Mouse (Mus musculus) thymus, postnatal 0 days (tissue): ENCODE measurements around the gene Sowaha. TPM values are rescaled to one million over a fixed set of nuclear protein-coding genes. Genes with fewer than 3 reads are reported as not detected.
A peak's percentile ranks its signal among the peaks of the same experiment; 100 is the strongest.

Experiments used
- DNase-seq: peaks from one replicate; pipeline ENCODE4 v3.0.0-alpha.2; 2015; ENCODE audit warnings: low spot score
- polyA plus RNA-seq: library from polyadenylated mRNA; unstranded; fragments of >200 nt; fragmentation: Nextera tagmentation; extraction: Ambion mirVana; gene quantifications from 2 replicates; pipeline ENCODE4 v1.2.1, GENCODE M21; 2015

The Sowaha gene
- 0.05 and 0.15 TPM in 2 replicates for polyA plus RNA-seq

DNA sequence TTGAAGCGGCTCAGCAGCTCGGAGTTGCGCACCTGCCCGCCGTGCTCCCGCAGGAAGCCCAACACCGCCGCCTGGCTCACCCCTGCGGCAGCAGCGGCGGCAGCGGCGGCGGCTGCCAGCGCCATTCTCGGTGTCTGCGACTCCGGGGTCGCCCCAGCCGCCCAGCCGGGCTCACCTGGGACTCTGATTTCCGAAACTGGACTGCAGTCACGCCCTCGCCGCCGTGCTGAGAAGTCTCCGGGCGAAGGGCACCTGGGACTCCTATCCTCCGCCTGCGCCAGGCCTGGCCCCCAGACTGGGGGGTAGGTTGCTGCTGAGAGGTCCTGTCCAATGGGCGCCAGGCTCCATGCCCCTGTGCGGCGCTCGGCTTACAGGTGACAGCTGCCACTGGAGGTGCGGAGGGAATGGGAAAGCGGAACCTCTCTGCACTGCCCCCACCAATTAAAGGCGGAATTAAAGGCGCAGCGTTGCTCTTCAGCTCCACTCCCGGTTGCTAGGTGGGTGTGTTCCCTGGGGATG, at the start of gene Sowaha, which contains the start of gene Gm9945:
Gene Sowaha, minus strand, starts transcription at position 492 of the 519 bp plus-strand sequence.
Gene Gm9945, plus strand, starts transcription at position 384 of the 519 bp plus-strand sequence.
- DNase-seq, result peak; percentile 41

DNA sequence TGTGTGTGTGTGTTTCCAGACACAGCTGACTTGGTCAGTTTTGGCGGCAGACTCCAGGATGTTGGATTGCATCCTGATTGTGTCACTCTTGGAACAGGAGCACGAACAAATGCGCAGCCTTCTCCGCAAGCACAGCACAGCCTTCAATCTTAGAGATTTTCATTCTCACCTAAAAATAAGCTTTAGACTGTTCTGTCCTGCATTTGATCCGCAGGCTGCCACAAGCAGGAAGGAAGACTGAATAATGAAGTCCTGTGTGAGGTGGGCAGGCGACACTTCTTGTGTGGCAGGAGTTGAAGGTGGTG, 49.1 kb upstream of the Sowaha start:
- DNase-seq, result no peak

DNA sequence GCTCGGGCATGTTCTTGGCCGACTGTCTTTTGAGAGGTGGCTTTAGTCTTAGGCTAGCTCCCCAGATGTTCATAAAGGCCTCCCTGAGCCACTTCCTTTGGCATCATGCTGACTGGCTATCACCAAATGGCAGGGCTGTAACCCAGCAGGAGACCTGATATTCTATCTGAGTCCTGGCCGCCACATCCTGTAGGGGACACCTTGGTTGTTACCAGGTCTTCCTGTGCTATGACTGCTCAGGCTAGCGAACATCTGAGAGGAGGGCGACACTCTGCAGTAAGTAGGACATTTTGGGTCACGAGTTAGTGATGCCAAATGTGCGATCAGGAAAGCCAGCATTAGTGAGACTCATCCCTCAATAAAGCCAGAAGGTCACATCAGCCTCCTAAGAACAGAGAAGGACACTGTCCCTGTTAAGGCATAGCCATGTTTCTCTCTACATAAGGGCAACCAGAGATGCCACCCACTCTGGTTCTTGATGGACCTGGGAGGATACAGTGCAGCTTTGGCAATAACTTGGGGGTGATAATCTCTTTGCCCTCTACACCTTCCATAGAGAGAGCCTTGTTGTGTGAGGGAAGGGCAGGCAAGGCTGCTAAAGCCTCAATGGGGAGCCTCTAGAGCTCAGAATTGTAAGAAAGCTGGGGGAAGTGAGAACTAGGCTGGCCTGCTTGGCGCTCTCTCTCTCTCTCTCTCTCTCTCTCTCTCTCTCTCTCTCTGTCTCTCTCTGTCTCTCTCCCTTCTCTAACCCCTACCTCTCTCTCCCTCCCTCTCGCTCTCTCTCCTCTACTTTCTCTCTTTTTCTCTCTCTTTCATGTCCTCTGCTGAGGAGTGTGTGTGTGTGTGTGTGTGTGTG, 48.6 kb upstream of the Sowaha start:
- DNase-seq, result no peak

DNA sequence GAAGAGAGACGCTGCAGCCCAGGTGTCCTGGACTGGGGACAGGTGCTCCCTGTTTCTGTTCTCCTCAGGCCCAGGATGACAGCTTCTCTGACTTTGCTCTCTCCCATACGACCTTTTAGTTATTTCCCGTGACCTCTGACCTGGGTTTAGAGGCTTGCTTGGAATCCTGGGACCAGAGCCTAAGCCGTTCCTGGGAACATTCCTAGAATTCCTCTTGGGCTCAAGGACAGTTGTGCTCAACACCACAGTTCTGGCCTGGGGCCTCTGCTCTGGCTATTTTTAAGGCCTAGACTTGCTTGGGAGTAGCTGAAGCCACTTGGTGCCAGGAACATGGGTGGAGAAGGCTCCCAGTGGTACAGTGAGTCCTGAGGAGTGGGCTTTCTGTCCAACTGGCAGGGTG, 45.4 kb upstream of the Sowaha start:
- no peak for DNase-seq

DNA sequence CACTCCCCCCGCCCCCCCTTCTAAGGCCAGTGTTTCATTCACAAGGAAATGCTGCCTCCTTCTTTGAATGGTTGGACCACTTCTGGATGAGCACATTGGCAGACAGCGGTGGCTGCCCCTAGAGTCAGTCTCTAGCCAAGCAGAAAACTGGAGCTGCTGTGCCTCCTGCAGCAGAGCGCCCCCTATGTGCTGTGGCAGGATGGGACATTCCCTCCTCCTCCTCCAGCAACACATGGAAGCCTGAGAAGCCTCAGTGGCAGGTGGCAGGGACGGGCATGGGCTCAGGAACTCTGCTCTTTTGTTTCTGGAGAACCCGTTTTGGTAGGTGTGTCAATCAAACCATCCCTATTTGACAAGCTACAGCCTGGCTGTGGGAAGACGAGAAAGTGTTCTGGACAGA, 44.8 kb upstream of the Sowaha start:
- peak; percentile 42 for DNase-seq

DNA sequence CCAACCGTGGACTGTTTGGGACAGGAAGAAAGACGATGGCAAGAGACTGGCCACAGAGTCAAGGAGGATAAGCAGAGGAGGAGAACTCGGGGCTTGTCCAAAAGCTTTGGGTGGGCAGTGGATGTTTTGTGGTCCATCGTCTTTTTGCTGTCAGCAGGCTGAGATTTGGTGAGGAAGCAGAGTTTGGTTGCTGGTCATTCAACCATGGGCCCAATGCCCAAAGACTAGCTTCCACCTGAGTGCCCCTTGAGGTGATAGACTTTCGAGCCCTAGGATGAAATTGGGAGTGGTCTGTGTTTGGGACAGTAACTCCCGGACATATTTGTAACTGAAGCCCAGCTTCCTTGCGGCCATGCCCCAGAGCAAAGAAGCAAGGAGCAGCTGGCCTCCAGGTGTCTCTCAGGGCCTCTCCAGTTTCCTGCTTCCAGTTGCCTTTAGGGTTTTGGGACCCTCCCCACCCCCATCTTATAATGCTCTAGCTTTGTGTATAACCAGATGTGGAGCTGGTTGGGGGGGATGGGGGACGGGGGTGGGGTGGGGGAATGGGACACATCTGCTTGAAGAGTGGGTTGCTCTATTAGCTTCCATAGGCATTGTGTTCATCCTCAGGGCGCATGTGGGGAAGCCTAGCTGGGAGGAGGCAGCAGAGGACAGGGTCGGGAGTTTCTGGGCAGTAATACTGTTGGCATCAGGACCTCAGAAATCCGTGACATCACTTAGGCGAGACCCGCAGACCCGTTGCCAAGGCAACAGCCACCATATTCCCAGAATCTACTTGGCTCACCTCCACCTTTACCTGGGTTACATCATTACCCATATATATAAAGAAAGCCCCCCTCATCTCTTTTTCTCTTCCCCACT, 43.7 kb upstream of the Sowaha start:
- DNase-seq, result no peak

DNA sequence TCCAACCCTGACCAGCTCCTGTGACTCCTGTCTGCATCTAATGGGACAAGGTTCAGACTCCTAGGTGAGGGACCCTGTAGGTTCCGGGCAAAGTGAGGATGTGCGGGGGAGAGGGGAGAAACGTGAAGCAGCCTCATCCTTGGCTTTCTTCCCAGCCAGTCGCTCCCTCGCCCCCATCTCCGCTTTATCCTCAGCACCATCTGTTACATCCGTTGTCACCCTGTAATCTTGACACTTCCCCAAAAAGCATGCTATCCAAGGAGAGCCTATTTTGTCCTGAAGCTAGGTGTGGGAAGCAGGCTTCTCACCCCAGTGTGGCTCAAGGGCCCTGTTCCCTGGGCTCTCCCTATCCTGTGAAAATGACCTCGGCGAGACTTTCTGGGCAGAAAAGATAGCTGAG, 42.9 kb upstream of the Sowaha start:
- no peak for DNase-seq

DNA sequence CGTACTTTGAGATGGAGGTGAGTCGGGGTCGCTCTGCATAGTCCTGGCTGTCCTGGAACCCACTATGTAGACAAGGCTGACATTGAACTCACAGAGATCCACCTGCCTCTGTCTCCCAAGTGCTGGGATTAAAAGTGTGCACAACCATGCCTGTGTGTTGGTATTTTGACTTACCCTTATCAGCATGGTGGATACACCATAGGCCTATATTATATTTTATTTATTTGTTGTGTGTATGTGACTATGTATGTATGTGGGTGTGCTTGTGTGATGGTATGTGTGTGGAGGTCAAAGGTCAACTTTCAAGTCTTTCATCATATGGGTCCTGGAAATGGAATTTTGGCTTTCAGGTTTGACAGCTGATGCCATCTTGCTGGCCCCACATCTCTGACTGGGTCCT, 42.3 kb upstream of the Sowaha start:
- no peak for DNase-seq

DNA sequence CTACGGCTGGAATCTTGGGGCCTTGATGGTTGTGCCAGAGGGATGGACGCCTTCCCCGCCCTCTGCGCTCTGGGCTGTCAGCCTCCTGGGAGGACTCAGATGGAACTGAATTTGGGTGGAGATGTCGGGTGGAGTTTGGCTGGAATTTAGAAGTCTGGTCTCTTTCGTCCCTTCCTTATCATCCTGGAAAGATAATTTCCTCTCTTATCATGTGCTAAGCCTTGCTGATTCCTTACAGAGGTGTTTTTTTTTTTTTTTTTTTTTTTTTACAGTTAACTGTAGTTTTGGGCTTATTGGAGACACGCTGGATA, 41.7 kb upstream of the Sowaha start:
- no peak for DNase-seq

DNA sequence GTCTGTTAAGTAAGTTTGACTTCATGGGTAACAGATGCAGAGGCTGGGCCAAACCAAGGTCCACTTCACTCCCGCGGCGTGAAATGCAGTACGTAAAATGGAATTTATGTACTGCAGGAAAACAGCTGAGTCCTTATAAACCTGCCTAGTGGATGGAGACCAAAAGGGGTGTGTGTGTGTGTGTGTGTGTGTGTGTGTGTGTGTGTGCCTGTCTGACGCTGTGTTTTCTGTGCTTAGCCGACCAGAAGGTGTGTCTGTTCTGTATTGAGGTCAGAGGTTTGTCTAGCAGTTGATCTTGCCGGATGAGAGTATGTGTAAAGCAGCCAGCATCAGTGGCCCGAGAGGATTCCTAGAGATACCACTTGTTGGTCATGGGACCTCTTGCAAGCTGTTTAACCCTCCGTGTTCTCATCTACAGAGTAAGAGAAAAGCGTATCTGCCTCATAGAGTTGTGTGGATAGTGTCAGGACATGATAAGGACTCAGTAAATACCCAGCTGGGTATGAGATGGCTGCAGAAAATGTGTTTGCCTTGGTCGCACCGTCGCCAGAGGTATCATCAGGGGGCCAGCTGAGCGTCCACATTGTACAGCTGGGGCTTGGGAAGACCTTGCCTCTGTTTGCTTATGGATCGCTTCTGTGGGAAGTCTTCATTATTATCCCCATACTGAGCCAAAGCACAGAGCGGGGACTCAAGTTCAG, 41.2 kb upstream of the Sowaha start:
- no peak for DNase-seq

DNA sequence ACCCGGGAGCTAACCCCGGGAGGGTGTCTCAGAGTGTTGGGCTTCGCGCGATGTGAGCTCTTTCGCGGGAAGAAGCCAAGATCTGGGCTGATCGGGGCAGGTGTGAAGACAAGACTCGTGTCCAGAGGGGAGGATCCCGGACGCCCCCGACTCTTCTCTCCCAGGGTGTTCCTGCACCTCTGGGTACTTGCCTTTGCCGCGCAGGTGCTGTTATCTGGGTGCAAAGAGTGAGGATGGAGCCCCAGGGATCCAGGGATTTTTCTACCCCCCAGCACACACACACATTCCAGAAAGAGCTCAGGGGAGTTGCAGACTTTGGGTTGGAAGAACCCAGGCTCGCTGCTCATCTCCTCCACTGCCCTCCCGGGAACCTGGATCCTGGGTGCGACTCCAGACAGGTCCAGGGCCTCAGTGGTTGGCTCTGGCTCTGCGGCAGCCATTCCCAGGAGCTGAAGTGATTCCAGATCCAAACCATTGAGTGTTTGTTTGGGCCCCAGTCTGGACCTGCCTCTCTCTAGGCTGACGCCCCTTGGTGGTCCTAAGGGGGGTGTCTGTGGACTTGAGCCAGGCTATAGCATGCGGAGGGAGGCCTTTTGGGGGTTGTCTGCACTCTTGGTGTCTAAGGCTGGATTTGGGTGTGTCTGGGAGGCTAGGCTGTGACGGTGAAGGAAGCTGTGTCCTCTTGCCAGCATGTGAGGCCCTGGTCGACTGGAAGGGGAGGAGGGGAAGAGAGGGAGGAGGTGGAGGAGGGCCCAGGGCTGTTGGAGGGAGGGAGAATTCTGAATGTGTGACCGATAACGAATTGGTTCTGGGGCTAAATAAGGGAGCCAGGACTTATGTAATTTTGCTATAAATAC, 40.3 kb upstream of the Sowaha start:
- no peak for DNase-seq

DNA sequence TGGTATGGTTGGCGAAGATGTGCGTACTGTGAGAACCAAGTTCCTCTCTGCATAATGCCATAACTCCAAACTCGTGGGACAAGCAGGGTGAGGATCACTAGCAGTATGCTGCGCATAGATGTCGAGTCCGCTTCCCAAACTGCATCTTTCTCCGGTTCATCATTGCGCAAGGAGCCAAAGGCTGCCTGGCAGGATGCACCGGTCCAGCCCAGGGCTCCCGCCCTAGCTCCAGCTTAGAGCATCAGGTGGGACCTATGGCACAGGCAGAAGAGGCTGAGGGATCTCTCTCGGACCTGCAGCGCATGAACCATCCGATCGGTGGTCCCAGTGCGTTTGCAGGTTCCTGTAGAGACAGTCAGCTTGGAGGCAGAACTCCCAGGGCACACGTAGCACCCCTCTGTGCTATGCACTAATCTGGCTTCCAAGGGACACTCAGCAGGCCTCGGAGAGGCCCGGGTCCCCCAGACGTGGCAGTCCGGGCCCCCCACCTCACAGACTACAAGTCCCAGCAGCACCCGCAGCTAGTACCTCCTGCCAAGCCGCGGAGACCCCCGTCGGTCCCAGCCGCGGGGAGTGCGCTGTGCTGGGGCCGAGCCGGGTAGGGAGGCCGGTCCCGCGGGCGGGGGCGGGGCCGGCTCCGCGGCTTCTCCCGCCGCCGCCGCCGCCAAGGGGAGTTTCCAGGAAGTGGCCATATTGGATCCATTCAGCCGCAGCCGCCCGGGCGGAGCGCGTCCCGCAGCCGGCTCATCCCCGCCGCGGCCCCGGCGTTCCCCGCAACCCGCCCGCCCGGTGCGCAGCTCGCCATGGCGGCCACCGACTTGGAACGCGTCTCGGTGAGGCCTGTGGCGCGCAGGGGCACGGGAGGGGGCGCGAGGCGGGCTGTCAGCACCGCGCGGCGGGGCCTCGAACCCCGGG, 39.4 kb upstream of the Sowaha start, which contains the start of gene Sept8:
Gene Sept8, plus strand, starts transcription at position 51 of the 915 bp plus-strand sequence.
- peak; percentile 54 for DNase-seq

DNA sequence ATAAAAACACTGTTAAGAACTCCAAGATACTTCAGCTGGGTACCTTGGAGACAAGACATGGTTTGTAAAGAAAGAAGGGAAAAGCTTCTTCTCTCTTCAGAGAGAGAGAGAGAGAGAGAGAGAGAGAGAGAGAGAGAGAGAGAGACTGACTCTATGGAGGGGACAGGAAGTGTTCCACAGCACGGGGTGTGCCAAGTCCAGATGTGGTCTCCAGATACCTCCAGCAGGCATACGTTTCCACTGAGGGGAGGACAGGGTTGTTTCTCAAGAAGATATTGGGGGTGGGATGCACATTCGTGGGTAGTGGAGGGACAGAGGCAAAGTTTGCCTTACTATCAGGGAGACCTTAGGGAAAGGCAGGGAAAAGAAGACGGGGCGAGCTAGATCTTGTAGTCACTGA, 38.7 kb upstream of the Sowaha start:
- peak; percentile 47 for DNase-seq

DNA sequence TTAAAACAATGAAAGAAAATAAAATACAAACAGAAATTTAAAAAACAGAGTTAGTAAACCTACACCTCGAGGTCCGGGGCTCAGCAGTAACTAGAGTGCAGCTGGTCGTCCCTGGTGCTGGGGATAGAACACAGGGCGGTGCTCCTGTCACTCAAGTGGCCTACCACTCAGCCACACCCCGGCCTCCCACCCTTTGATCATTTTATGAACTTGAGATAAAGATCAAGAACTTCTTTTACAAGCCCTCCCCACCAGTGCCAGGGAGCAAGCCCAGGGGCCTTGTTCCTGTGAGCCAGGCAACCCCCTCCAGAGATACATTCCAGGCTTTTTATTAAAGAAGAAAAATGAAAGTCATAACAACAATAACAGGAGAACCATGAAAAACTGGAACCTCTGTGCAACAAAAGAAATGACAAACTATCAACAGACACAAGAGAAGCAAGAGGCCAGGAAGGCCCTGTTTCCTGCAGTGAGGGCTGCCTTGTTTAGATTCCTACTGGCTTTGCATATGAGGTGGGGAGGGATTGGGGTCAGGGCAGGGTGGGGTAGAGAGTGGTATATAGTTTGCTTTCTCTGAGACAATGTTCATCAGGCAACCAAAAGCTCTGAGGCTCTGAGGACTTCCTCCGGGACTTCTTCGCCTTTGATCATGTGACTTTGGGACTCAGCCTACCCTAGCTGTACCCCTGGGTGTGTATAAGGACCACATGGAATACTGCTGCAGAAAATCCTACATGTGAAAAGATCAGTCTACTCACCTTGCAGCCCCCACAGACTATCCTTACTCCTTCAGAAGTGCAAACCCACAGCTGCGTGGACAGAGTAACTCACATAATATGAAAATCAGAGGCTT, 36.9 kb upstream of the Sowaha start:
- DNase-seq, result peak; percentile 77

DNA sequence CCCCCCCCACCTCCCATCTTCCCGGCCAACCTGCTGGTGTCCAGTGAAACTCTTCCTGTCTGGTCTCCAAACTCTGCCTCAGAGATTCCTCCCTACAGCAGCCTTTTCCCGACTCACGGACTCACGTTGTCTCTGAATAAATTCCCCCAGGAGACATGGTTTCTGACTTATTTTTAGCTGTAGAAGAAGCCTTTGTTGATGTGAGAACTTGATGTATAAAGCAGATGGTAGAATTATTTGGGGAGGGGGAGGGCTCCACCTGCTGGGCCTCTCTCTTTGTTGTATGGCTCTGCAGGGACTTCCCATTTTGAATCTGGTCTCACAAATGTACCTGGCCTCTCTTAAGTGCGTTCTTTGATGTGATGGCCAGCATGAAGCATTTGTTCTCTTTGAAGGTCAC, 30.3 kb upstream of the Sowaha start:
- DNase-seq, result no peak

DNA sequence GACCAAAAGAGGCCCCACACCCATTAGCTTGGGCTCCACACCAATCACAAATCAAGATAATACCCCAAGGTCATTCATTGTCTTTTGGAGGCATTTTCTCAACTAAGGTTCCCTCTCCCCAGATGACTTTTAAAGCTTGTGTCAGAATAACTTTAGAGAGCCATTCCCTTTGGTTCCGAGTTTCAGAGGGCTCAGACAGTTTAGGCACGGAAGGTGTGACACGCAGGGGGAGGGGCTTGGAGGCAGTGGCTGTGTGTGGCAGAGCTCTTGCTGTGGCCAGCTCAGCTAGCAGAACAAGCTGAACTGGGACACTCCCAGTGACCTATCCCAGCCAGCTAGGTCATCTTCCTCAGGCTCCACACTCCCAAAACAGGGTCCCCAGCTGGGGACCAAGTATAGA, 28.5 kb upstream of the Sowaha start:
- DNase-seq, result no peak

DNA sequence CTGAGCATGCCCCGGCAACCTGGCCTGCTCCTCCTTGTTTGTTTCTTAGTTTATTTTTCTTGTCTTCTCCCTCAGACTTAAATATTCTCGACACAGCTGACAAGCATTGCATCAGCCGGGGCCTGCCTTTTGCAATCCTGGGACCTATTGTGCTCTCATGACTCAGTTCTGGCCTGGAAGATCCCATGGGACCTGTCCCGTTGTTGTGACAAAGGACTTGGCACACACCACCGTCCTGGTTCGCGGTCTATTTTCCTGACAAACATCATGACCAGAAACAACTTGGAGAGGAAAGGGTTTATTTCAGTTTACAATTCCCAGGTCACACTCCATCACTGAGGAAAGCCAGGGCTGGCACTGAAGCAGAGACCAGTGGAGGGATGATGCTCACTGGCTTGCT, 28.1 kb upstream of the Sowaha start:
- no peak for DNase-seq

DNA sequence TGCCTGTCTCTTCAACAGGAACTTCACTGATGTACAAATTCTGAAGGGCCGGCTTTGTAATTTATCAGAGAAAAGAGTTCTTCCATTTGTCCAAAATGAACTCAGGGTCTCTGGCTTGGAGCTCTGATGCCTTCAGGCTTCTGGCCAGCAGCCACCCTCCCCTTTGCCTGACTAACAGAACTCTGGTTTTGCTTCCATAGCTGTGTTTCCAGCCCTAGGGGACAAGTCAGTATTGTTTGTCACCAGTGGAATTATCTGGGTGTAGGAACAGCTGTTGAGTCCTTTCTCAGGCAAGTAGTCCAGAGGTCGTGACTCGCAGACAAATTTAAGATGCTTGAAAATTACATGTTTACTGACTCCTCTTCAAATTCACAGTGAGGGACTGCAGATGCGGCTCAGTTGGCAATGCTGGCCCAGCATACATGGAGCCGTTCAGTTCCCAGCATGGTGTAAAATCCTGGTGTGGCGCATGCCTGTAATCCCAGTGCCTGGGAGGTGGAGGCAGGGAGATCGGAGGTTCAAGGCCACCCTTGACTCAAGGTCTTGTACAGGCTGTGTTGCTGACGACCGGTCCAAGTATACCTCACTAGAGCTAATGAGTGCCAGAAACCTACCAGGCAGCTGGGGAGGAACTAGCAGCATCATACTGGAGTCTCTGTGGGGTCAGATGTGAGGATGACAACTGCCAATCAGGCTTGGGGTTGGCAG, 27.2 kb upstream of the Sowaha start:
- no peak for DNase-seq
